Mouse (Mus musculus): ENCODE measurements around the gene Ap1b1.

DNA sequence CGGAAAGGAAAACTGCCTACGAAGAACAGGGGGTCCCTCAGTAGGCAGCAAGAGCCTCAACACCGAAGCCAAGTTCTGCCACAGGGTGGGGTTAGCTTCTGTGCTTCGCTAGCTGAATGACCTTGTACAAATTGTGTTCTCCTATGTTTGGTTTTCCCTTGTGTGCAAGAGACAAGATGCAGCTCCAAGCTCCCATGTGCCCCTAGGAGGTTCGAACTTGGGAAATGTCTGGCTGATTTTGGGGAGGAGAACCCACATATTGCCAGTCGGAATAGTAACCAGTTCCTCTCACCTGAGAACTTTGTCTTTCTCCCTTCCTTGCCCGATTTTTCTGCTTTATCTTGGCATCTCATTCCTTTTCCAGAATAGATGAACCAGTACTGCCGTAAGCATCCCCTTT is 37.8 kb upstream of the Ap1b1 start:
- TF ChIP-seq EP300 (IDR thresholded peaks at IDR 0.05; ENCODE audit: low read depth) (no peak), CTCF (IDR thresholded peaks at IDR 0.05; ENCODE audit: low read depth) (no peak)

Data from liver, postnatal 0 days (tissue).